Mouse (Mus musculus) adipocyte (in vitro differentiated cells): ENCODE results near the gene Ntn3.

Experiments used
- DNase-seq: peaks from one replicate; pipeline ENCODE4 v3.0.0-alpha.2; 2016; ENCODE audit warnings: low spot score

Ntn3 gene

DNA sequence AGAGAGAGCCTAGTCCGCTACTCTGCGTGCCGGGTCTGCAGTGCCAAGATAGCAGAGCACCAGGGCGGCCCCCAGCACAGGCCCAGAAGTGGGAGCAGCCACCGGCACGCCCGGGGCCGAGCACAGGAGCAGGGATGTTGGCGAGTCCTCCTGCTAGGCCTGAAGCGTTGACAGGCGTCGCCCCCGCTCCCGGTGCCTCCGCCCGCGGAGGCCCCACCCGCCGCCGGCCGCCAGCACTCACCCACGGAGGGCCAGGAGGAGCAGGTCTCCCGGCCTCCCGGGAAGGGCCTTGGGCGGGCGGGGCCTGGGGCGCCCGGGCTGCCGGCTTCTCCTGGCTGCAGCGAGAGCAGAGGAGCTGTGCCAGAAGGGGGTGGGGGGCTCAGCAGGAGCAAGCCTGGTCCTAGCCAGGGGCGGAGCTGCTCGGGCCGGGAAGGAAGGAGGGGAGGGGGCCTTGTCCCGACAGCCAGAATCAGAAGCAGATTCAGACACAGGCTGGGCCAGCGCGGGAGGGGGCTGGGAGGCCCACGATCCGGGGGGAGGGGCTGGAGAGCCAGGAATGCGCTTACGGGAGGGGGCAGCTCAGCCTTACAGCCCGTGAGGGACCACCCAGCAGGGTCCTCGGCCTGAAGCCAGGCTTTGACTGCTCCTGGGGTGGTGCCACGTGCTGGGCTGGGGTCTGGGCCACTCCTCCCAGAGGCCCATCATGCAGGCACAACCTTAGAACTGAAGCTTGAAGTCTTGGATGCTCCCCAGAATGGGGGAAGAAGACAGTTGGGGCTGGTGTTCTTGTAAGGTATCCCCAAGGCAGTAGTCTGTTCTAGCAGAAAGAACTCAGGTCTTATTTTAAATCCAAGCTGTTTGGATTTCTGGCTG, at the start of gene Ntn3:
Gene Ntn3 (minus strand): TSS at position 489 of the 873 bp plus-strand sequence.
- no peak for DNase-seq

DNA sequence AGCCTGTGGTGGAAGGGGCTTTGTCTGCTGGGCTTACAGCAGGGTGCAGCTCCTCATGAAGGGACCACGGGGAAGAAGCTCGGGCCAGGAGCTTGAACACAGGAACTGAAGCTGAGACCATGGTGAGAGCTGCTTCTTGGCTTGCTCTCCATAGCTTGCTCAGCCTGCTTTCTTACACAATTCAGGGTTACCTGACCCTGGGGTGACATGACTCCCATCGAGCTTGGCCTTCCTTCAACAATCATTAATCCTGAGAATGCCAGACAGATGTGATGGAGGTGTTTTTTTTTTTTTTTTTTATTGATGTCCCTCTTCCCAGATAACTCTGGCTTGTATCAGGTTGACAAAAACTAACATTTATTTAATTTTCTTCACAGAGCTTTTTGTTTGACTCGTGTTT, 49.6 kb upstream of the Ntn3 start:
- no peak for DNase-seq

DNA sequence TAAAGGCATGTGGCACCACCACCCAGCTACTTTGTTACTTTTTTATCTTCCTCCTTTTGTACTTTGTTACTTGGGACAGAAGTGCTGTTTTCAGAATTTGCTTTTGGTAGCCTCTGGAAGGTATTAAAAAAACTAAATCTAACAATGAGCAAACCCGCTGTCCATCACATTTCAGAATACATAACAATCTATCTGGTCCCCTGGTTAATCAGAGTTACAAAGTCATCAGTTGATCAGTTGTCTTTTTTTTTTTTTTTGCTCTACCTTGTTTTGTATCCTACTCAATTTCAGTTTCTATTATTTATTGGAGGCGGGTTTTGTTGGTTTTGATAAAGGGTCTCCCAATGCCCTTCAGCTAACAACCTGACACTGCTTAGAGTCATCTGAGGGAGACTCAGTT, 43.0 kb upstream of the Ntn3 start:
- DNase-seq: no peak

- DNase-seq: peak; percentile 98
Measured at GRCm38 (mm10) chr17:24251320-24252069, 42.2 kb upstream of the Ntn3 start, which contains the start of gene Ccnf. Ccnf (minus strand) TSS chr17:24251484.

GRCm38 (mm10) chr17:24250988-24251319, 41.6 kb upstream of the Ntn3 start:
- DNase-seq: no peak

- DNase-seq: no peak
Measured at GRCm38 (mm10) chr17:24248641-24249040, 39.3 kb upstream of the Ntn3 start.

GRCm38 (mm10) chr17:24244061-24244460, 34.7 kb upstream of the Ntn3 start:
- DNase-seq: no peak

- DNase-seq: no peak
Measured at GRCm38 (mm10) chr17:24243311-24243969, 34.1 kb upstream of the Ntn3 start.

GRCm38 (mm10) chr17:24236921-24237320, 27.6 kb upstream of the Ntn3 start:
- DNase-seq: no peak

- no peak for DNase-seq
Measured at GRCm38 (mm10) chr17:24236479-24236878, 27.1 kb upstream of the Ntn3 start.

DNA sequence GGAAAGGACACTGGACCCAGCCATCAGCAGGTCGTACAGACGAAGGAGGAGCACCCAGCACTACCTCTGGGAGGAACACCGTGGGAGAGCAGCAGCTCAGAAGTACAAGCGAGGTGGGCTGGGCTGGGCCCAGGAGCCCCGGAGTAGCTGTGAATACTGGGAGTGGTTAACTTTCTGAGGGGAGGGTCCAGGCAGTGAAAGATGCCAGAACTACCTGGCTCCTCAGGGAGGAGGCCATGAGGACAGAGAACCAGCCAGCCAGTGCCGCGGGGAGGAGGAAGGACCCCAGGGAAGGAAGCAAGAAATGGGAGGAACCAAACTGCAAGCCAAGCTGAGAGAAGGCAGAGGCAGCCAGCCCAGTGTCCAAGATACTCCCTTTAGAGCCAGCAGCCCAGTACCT, 18.6 kb upstream of the Ntn3 start:
- no peak for DNase-seq

- no peak for DNase-seq
Measured at GRCm38 (mm10) chr17:24226721-24227120, 17.4 kb upstream of the Ntn3 start.

- DNase-seq: no peak
Measured at GRCm38 (mm10) chr17:24225851-24226250, 16.5 kb upstream of the Ntn3 start.

DNA sequence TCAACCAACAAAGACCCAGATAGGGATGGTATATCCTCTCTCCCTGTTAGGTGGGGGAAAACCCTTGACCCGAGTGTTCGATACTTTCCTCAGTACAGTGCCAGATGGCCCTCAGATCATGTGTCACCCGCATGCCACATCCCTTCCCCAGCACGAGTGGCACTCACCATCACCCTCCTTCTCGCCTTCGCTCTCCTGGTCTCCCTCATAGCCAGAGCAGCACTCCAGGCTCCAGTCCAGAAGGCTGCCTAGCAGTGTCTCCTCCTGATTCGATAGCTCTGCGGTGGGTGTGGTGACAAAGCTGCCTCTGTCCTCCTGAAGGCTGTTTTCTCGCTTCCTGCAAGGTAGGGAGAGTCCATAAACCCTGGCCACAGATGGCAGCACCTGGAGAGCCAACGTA, 15.4 kb upstream of the Ntn3 start:
- DNase-seq: no peak

- no peak for DNase-seq
Measured at GRCm38 (mm10) chr17:24223513-24223912, 14.2 kb upstream of the Ntn3 start.

DNA sequence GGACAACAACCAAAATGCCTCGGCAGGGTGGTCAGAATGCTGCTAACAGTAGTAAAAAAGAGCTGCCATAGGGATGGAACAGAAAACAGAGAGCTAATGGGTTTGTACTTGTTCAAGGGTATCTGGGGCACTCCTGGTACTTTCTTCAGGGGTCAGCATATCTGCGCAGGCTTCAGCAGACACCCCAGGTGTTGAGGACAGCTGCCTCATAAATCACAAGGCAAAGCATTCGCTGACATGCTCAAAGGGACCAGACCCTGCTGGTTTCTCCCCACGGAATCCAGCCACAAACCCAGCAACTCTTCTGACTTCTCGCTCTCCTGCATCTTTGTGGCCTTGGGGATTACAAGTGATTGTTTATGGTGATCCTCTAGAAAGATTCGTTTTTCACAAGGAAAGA, 13.3 kb upstream of the Ntn3 start:
- DNase-seq: no peak

- DNase-seq: peak; percentile 95
Measured at GRCm38 (mm10) chr17:24220435-24221411, 11.4 kb upstream of the Ntn3 start, which contains the start of gene Tedc2. Tedc2 (minus strand) TSS chr17:24220851.

- DNase-seq: no peak
Measured at GRCm38 (mm10) chr17:24216836-24217235, 7.5 kb upstream of the Ntn3 start.

- peak; percentile 91 for DNase-seq
Measured at GRCm38 (mm10) chr17:24213186-24213585, 3.9 kb upstream of the Ntn3 start.

DNA sequence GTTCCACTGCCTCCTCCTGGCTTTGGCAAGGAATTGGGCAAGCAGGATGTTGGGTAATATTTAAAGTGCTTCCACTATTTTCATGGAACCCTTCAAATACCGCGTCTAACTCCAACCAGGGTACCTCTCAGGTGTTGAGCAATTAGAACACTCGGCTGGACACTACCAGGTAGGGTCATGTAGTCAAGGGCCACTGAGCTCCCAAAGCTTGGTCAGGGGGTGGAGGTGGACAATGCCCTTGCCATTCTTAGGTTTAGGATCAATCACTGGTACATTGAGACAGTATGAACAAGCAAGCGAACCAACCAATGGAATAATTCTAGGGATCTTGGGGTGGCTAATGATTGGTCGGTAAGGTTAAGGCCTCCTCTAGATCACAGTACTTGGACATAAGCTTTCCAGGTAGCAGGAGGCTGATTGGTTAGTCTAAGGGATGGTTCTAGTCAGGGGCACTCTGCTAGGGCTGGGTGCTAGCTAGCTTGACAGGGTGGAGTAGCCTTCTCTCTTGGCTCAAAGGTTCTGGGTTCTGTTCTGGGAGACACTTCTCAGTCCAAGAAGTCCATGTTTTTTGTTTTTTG, 3.2 kb upstream of the Ntn3 start:
- peak; percentile 54 for DNase-seq
